Mouse (Mus musculus): ENCODE measurements around the gene Gpank1.
"Not testable (repeated sequence)": the region's sequence is repeated elsewhere in the genome, so short reads cannot be mapped to it uniquely, and the experiment has no call there.

The Gpank1 gene

DNA sequence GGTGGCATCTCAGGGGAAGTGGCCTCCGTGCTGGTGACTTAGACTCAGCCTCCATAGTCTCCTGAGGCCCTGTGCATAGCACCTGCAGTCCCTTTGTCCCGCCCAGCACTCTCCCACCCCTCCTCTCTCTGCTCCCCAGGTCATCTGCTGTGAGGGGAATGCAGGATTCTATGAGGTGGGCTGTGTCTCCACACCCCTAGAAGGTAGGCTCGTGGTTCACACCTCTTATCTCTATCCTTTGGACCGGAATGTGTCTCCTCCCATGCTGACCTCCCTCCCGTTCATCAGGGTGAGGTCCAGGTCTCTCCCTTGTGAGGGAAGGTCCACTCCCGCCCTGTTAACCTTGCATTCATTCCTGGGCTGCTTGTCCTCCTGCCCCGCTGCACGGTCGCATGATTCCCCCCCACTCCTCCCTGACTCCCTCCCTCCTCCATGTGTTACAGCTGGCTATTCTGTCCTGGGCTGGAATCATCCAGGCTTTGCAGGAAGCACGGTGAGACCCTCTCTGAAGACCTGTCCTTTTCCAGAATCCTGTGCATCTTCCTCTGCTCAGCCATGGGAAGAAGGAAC lies 21.0 kb upstream of the Gpank1 start:
- no peak for DNase-seq (ENCODE audit: low spot score)

- DNase-seq (ENCODE audit: low spot score), result no peak
These were observed 20.1 kb upstream of the Gpank1 start for GRCm38 (mm10) chr17:35101161-35101560.

DNA sequence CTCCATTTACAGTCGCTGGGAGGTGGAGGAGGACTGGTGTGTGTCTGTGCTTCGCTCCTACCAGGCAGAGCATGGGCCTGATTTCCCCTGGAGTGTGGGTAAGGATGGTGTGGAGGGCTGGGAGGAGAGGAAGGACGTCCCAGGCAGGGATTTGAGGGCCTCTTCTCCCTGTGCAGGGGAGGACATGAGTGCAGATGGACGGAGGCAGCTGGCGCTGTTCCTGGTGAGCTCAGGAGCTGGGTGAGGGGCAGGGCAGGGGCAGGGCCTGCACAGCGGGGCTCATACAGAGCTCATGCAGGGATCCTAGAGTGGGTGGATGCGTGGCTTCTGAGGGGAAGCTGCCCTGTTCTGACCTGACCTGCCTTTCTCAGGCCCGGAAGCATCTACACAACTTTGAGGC lies 19.0 kb upstream of the Gpank1 start:
- no peak for DNase-seq (ENCODE audit: low spot score)

DNA sequence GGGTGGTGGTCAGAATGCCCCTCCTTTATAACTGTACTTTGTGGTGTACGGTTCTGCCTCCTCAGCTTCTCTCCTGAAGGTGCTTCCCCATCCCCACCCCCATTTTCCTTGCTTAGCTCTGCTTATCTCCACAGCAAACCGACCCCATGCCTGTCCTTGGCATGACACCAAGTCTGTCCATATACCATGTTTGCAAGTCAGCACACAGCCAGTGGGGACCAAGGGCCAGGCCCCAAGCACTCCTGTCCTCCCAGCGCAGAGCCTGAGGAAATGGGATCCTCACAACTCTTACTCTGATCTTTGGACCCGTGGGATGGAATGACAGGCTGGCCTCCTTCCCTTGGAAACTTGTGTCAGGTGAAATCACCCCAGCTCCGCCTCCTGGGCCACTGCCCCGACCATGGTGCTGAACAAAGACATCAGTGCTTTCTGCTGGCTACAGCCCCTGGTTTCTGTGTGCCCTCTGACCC lies 18.0 kb upstream of the Gpank1 start:
- peak; percentile 30 for DNase-seq (ENCODE audit: low spot score)

DNA sequence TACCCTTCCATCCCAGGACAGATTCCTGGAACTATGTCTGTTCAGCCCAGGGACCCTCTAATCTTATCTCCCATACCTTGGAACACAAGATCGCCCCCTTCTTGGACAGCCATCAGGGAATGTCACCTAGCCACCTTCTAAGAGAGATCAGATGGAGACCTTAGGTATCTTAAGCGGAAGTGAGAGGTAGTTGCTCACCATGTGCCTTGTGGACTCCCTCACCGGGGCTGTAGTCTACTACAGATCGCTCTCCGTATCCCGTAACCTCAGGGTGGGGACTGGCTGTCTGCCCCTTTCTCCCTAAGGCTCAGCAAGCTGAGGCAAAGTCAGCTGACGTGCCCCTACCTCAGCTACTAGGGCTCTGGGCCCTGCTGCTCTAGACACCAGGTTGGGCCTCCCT lies 17.2 kb upstream of the Gpank1 start:
- DNase-seq (ENCODE audit: low spot score), result no peak

DNA sequence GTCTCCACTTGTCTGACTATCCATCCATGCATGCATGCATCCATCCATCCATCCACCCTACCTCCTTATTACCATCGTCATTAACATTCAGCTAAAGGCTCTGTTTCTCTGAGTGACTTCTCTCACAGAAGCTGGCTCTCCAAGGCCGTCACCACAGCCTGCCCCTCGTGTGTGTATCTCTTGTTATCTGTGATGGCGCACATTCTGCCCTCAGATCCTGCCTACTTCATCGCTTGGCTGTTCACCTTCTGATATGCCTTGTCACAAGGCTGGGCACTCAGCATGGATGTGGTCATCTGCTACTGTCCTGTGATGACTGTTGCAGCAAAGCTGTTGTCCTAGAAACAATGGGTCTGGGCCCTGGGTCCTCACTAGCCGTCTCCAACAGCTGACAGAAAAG lies 16.5 kb upstream of the Gpank1 start:
- DNase-seq (ENCODE audit: low spot score), result no peak

DNA sequence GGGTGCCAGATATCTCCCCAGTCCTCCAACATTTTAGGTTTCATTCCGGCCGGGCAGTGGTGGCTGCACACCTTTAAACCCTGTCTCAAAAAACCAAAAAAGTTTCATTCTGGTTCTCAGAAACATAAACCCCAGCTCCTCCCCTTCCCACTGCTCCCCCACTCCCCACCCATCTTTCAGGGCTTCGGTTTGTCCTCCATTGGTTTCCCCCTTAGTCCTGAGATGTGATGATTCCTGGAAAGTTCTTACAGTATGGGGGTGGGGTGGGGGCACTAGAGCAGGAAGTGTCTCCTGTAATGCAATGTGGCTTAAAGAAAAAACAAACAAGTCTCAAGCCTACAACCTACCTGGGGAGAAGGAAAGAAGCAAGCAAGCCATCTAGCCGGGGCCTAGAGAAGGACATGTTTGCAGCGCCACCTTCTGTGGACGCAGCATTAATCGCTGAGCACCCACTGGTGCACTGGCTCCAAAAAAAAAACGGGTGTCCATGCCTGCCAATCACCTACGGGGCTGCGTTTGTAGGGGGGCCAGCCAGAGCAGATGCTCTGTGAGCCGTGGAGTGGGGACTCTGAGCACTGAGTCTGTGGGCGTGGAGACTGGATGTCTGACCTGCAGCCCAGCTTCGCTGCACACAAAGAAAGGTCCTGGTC lies 15.4 kb upstream of the Gpank1 start:
- DNase-seq (ENCODE audit: low spot score), result no peak

DNA sequence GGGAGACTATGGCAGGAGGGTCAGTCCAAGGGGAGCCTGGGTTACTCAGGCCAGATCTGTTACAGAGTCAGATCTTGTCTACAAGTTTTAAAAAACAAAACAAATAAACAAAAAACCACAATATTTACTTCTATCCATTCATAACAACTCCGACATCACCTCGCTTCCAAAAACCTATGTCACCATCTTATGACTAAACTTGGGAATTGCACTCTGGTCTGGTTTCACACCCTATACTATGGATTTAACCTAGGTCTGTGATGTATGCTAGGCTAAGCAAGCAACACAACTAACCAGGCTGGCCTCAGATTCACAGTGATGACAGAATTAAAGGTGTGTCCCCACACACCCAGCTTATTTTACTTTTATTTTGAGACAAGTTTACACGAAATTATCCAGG lies 14.7 kb upstream of the Gpank1 start:
- DNase-seq (ENCODE audit: low spot score), result no peak

GRCm38 (mm10) chr17:35108097-35108496 lies 13.2 kb upstream of the Gpank1 start, which contains the start of gene Ly6g5c:
Gene Ly6g5c, plus strand, starts transcription at chr17:35108279.
- DNase-seq (ENCODE audit: low spot score), result no peak

DNA sequence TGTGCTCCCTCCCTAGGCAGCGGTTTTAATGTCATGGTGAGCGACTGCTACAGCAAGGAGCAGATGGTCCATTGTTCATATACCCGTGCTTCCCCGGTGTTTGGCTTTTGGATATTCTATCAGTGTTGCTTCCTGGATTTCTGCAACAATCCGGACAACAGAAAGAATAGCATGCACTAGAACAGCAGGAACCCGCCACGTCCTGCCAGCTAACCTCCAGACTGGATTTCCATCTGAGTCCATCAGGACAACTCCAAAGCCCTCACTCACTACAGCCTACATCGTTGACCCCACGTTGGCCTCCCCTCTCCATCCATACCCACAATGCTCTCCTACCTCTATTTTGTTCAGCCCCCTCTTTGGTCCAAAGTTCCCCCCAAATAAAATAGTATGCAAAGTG lies 9.5 kb upstream of the Gpank1 start:
- no peak for DNase-seq (ENCODE audit: low spot score)

- DNase-seq (ENCODE audit: low spot score), result peak; percentile 32
These were observed 5.9 kb upstream of the Gpank1 start, which contains the start of gene Ly6g5b for GRCm38 (mm10) chr17:35115046-35116019. Gene Ly6g5b, minus strand, starts transcription at chr17:35115428.

GRCm38 (mm10) chr17:35120745-35121142 lies 511 bp upstream of the Gpank1 start:
- peak; percentile 62 for DNase-seq (ENCODE audit: low spot score)

DNA sequence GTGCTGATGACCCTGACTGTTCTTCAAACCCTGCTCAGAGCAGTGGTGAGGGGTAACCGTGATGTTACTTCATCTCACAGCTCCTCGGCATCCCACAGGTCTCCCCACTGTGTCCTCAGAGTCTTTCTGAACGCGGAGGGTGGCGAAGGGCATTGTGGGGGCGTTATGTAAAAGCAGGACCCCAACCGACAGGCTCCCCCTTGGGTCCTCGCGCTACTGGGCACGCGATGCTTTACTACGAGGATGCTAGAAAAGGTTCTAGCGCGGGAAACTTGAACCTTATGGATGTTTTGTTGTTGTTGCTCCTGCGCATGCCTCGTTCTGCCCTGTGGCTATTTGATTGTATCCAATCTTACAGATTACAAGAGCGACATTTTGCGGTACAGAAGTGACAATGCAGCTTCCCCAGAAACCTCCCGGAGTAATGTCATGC lies 632 bp downstream of the Gpank1 start, which contains the start of gene Csnk2b:
Gene Csnk2b (minus strand): TSS at position 183 of the 433 bp plus-strand sequence.
- peak; percentile 95 for DNase-seq (ENCODE audit: low spot score)

DNA sequence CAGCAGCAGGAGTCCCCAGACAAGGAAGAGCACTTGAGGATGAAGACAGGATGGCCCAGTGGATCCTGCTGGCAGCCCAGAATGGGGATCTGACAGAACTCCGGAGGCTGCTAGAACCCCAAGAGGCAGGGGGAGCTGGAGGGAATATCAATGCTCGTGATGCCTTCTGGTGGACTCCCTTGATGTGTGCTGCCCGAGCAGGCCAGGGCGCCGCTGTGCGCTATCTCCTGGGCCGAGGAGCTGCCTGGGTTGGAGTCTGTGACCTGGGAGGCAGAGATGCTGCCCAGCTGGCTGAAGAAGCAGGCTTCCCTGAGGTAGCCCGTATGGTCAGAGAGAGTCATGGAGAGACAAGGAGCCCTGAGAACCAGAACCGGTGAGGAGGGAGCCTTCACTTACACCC lies 2.0 kb downstream of the Gpank1 start:
- DNase-seq (ENCODE audit: low spot score), result not testable (repeated sequence)

GRCm38 (mm10) chr17:35124261-35124896 lies 3.1 kb downstream of the Gpank1 start:
- not testable (repeated sequence) for DNase-seq (ENCODE audit: low spot score)

DNA sequence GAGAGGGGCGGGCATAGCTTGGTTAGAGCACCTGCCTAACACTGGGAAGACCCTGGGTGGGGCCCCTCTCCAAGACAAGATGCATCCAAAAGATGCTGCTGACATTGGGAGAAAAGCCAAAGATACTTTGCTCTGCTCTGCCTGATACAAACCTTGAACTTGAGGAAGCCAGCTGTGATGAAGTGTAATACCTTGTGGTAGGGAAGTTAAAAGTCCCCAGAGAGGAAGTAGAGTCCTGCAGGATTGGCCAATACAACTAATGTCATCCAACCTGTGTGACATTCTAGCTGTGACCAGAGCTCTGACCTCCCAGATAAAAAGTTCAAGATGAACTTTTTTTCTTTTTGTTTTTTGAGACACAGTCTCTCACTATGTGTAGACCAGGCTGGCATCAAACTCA lies 3.8 kb downstream of the Gpank1 start:
- DNase-seq (ENCODE audit: low spot score), result no peak

DNA sequence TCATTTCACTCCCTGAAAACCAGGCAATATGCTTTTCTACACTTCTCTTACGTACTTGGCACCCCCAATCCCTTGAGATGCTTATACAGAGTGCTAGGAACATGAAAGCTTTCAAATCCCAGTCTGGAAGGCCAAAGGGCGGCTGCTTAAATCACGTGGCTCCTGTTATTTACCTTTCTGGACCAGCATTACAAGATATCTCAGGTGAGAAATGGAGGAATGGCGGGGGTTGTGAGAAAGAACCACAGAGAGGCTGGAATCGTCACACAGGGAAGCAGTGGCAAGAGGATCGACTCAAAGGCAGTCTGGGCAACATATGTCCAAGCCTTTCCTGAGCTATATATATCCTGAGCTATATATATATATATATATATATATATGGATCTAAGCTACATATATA lies 4.3 kb downstream of the Gpank1 start:
- DNase-seq (ENCODE audit: low spot score), result no peak

- DNase-seq (ENCODE audit: low spot score), result peak; percentile 62
These were observed 5.0 kb downstream of the Gpank1 start, which contains the start of gene D17H6S53E for GRCm38 (mm10) chr17:35126206-35126611. Gene D17H6S53E, plus strand, starts transcription at chr17:35126373.

- DNase-seq (ENCODE audit: low spot score), result no peak
These were observed 5.8 kb downstream of the Gpank1 start for GRCm38 (mm10) chr17:35127017-35127416.

- no peak for DNase-seq (ENCODE audit: low spot score)
These were observed 7.7 kb downstream of the Gpank1 start for GRCm38 (mm10) chr17:35128996-35129395.

DNA sequence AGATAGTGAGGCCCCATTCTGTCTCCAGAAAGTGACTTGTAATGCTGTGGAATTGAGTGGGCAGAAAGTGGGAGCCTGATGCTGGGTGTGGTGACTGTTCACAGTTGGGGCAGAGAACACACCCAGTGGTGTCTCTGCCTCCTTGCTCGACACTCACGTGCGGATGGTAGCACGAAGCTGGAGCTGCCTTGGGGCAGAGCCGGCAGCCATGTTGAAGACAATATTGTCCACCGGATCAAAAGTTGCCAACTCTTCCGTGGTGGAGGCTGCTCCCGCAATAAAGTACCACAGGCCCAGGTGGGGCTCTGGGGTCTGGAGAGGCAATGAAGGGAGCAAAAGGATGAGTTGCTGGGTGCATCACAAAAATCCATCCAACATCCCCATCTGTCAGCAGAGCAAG lies 9.8 kb downstream of the Gpank1 start:
- DNase-seq (ENCODE audit: low spot score), result no peak

Data from adipocyte (in vitro differentiated cells).